Mouse (Mus musculus): ENCODE results near the gene Grk5. TPM values are rescaled to one million over a fixed set of nuclear protein-coding genes. Genes with fewer than 3 reads are reported as not detected.
"Not testable (repeated sequence)": the region's sequence is repeated elsewhere in the genome, so short reads cannot be mapped to it uniquely, and the experiment has no call there.

The Grk5 gene
- total RNA-seq, 2 experiments from 2014 or later: 10.9 to 15.4 TPM

GRCm38 (mm10) chr19:60903971-60904370 lies 14.4 kb downstream of the Grk5 start:
- DNase-seq (ENCODE audit: extremely low spot score in 1 of 2, low spot score in 2 of 2): no peak
- intact Hi-C loops (cut with DNase I): no loop called here

GRCm38 (mm10) chr19:60905477-60905876 lies 15.9 kb downstream of the Grk5 start:
- intact Hi-C loops (cut with DNase I): no loop called here
- no peak for DNase-seq (ENCODE audit: extremely low spot score in 1 of 2, low spot score in 2 of 2)

GRCm38 (mm10) chr19:60910304-60910703 lies 20.8 kb downstream of the Grk5 start:
- no peak for DNase-seq (ENCODE audit: extremely low spot score in 1 of 2, low spot score in 2 of 2)
- intact Hi-C loops (cut with DNase I): no loop called here

GRCm38 (mm10) chr19:60911653-60912052 lies 22.1 kb downstream of the Grk5 start:
- intact Hi-C loops (cut with DNase I): no loop called here
- DNase-seq (ENCODE audit: extremely low spot score in 1 of 2, low spot score in 2 of 2): no peak

GRCm38 (mm10) chr19:60915236-60915635 lies 25.7 kb downstream of the Grk5 start:
- intact Hi-C loops (cut with DNase I): no loop called here
- DNase-seq (ENCODE audit: extremely low spot score in 1 of 2, low spot score in 2 of 2): no peak

- no peak for DNase-seq (ENCODE audit: extremely low spot score in 1 of 2, low spot score in 2 of 2)
- intact Hi-C loops (cut with DNase I): no loop called here
Observed at GRCm38 (mm10) chr19:60915862-60916261, 26.3 kb downstream of the Grk5 start.

GRCm38 (mm10) chr19:60916869-60917570 lies 27.5 kb downstream of the Grk5 start:
- intact Hi-C loops (cut with DNase I): no loop called here
- peak in 1 of 2 experiments; percentile 16 for DNase-seq (ENCODE audit: extremely low spot score in 1 of 2, low spot score in 2 of 2)

GRCm38 (mm10) chr19:60924534-60924933 lies 35.0 kb downstream of the Grk5 start:
- DNase-seq (ENCODE audit: extremely low spot score in 1 of 2, low spot score in 2 of 2): peak in 1 of 2 experiments; percentile 41
- intact Hi-C loops (cut with DNase I): not testable (repeated sequence)

- intact Hi-C loops (cut with DNase I): no loop called here
- DNase-seq (ENCODE audit: extremely low spot score in 1 of 2, low spot score in 2 of 2): no peak
Observed at GRCm38 (mm10) chr19:60935001-60935400, 45.5 kb downstream of the Grk5 start.

- no peak for DNase-seq (ENCODE audit: extremely low spot score in 1 of 2, low spot score in 2 of 2)
- intact Hi-C loops (cut with DNase I): no loop called here
Observed at GRCm38 (mm10) chr19:60939954-60940379, 50.4 kb downstream of the Grk5 start.

GRCm38 (mm10) chr19:60940866-60941265 lies 51.3 kb downstream of the Grk5 start:
- no peak for DNase-seq (ENCODE audit: extremely low spot score in 1 of 2, low spot score in 2 of 2)
- intact Hi-C loops (cut with DNase I): no loop called here

- intact Hi-C loops (cut with DNase I): no loop called here
- DNase-seq (ENCODE audit: extremely low spot score in 1 of 2, low spot score in 2 of 2): peak in 1 of 2 experiments; percentile 70
Observed at GRCm38 (mm10) chr19:60945801-60946311, 56.3 kb downstream of the Grk5 start.

GRCm38 (mm10) chr19:60946656-60947055 lies 57.1 kb downstream of the Grk5 start:
- intact Hi-C loops (cut with DNase I): no loop called here
- DNase-seq (ENCODE audit: extremely low spot score in 1 of 2, low spot score in 2 of 2): no peak

GRCm38 (mm10) chr19:60948996-60949395 lies 59.4 kb downstream of the Grk5 start:
- no peak for DNase-seq (ENCODE audit: extremely low spot score in 1 of 2, low spot score in 2 of 2)
- intact Hi-C loops (cut with DNase I): no loop called here

- intact Hi-C loops (cut with DNase I): no loop called here
- DNase-seq (ENCODE audit: extremely low spot score in 1 of 2, low spot score in 2 of 2): peak in 1 of 2 experiments; percentile 80
Observed at GRCm38 (mm10) chr19:60950056-60950869, 60.7 kb downstream of the Grk5 start.

GRCm38 (mm10) chr19:60955131-60955530 lies 65.6 kb downstream of the Grk5 start:
- no peak for DNase-seq (ENCODE audit: extremely low spot score in 1 of 2, low spot score in 2 of 2)
- intact Hi-C loops (cut with DNase I): no loop called here

GRCm38 (mm10) chr19:60955712-60956111 lies 66.2 kb downstream of the Grk5 start:
- intact Hi-C loops (cut with DNase I): no loop called here

GRCm38 (mm10) chr19:60956198-60956750 lies 66.7 kb downstream of the Grk5 start:
- intact Hi-C loops (cut with DNase I): no loop called here
- DNase-seq (ENCODE audit: extremely low spot score in 1 of 2, low spot score in 2 of 2): no peak

More at GRCm38 (mm10) chr19:60955712-60956111, 66.2 kb downstream of the Grk5 start:
- DNase-seq (ENCODE audit: extremely low spot score in 1 of 2, low spot score in 2 of 2): no peak

GRCm38 (mm10) chr19:60959706-60960230 lies 70.2 kb downstream of the Grk5 start:
- intact Hi-C loops (cut with DNase I): no loop called here
- DNase-seq (ENCODE audit: extremely low spot score in 1 of 2, low spot score in 2 of 2): no peak

Data from left cerebral cortex, postnatal 10 days (tissue).